Mouse (Mus musculus) embryo, embryonic 9.5 days (tissue): Measurements from ENCODE around the gene Trim47.
A peak's percentile ranks its signal among the peaks of the same experiment; 100 is the strongest.
"Not testable (repeated sequence)": the region's sequence is repeated elsewhere in the genome, so short reads cannot be mapped to it uniquely, and the experiment has no call there.

Experiments used
- DNase-seq: peaks from one replicate; pipeline ENCODE4 v3.0.0-alpha.2; 2017; ENCODE audit errors: extremely low spot score

Gene Trim47

DNA sequence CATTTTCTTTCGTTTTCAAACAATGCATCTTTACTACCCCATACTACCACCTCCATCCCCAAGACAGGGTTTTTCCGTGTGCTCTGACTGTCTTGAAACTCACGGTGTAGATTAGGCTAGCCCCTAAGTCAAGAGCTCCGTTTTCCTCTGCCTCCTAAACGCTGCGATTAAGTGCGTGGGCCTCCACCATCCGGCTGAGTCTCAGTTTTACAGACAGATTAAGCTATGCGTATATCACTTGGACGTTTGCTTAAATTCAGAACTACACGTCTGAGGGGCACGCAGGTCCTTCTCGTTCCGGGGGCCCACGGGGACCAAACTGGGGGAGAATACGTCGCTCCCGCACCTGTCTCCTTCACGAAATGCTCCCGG, 11.1 kb upstream of the Trim47 start:
- DNase-seq, result no peak

DNA sequence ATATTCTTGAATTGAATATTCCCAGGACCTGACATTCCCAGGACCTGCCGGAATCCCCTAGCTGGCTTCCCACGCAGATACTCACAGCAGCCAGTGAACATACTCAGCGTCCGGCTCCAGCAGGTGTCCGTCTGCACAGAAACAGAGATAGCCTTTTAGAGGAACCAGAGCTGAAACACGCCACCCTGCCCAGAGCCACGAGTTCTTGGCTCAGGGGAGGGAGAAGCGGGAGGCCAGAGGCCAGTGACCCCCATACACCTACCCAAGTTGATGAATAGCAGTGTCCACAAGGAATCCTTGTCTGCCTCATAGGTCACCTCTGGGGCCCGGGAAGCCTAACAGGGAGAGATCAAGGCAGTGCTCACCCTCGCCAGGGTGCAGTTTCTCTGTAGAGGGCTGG, 7.2 kb upstream of the Trim47 start:
- no peak for DNase-seq

DNA sequence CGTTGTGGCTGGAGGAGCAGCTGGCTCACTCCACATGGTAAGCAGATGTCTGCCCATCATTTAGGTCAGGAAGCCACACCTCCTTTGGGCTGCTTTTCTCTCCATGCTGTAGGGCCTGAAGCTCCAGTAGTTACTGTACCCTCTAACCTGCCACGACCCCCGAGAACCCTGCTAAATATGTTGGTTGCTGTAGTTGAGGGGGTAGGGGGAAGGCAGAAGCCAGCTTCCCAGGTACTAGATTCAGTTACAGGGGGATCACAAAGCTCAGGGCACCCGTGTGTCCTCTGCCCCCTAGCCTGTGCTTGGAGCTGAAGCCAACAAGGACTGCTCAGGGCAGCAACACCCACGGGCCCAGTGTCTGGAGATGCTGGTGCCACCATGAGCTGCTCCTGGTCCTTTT, 6.5 kb upstream of the Trim47 start:
- DNase-seq, result no peak

DNA sequence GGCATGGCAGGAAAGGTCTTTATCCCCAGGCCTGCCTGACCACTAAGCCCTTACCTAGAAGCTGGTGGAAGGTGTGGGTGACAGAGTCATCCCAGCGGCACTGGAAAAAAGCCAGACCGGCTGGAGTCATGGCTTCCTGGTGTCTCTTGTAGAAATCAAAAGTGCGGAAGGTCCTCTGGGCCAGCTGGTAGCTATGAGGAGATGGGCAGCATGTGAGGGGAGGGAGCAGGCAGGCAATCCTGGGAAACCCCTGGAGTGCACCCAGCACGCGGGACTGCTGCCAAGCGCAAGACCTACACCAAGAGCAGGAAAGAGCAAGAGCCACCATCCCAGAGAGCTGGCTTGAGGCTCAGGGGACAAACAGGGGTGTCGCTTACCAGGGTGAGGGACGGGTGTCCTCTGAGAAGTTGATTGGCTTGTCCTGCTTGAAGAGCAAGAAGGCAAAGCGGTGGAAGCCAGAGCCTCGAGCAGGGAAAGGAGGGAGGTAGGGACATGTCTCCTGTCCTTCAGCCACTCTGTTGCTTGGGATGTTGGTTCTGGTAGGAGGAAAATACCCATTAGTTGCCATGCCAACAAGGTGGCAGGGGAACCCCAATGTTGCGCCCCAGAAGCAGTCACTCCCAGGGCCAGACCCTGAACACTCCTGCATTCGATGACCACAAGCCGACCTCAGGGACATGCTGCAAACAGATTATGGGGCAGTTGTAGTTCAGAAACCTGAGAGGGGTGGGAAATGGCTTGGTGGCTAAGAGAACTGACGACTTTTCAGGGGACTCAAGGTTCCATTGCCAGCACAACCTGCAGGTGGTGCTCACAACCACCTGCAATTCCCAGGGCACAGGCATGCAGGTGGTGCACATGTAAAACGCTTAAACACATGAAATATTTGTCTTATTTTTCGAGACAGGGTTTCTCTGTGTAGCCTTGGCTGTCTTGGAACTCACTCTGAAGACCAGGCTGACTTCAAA, 5.6 kb upstream of the Trim47 start:
- no peak for DNase-seq

DNA sequence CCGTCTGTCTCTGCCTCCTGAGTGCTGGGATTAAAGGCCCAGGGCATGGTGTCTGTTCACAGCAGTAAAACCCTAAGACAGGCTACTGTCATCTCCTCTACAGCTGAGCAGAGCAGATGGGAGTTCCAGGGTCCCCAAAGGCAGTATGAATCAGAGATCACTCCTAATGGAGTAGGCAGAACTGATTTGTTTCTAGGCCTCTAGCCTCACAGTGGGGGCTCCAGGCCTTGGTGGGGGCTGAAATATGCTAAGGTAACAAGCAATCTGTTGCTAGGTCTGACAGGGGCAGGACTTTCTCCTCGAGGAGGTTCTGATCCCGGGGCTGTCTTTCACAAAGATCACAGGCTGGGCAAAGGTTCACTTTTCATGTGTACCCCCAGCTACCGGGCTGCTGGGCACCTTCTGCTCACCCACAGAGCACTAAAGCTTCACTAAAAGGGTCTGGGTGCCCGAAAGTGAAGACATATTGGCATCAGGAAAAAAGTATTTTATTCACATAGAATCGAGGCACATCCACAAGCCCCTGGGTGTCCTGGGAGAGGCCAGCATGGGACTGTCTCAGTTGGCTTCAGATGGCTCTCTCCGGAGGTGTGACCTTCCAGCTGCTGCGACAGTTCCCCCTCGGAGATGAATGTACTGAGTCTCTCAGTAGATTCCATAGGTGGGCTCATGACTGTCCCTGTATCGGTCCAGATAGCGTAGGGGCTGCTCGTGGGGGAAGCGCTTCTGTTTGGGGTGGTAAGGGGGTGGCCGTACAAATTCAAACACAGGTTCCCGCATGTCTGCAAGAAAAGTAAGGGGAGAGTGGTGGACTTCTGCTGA, 4.5 kb upstream of the Trim47 start:
- DNase-seq, result no peak

DNA sequence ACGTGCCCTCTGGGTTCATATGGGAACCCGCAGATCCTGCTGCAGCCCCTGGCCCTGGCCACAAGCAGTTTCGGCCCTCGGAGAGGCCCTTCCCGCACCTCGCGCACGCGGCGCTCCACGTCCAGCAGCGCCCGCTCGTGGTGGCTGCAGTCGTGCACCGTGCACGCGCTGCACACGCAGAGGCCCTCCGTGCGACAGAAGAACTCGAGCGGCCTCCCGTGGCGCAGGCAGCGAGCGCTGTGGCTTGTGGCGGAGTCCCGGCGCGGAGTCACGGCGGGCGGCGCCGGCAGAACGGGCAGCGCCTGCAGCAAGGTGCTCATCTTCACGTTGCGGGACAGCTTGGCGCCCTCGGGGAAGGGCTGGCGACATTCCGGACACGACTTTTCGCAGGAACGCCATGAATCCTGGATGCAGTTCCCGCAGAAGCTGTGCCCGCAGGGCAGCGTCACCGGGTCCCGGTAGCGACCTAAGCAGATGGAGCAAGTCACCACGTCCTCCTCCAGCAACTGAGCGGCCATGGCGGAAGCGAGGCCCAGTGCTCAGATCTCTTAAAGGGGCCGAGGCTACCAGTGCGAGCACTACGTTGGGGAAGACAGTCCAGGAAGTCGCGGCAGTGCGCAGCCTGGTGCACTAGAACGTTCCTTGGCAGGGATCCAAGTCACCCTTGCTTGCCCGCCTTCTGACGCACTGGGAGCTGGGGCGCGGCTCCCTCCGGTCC, 3.6 kb upstream of the Trim47 start, which contains the start of gene Trim65:
TSS of gene Trim65 (minus strand) at position 641 of the 718 bp plus-strand sequence.
- peak; percentile 84 for DNase-seq

DNA sequence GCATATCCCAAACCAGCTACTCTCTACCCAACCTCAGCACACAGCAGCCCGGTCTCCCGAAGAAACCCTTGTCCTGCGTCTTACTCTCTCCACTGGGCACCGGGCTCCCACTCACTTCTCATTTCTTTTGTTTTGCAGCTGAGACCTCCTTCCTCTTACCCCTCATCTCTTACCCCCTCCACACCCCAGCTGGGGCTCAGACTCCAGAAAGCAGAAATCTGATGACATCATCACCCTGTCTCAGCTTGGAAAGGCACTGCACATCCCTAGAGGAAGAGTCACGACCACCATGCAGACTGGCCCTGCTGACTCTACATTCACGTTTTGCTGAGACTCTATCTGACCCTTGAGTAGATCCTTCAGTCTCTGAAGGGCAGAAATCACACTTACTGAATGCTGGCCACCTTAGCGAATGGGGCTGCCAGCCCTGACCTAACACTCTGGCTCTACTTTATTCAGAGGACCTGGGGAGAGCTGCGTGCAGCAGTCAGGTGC, 3.0 kb upstream of the Trim47 start:
- DNase-seq, result no peak

DNA sequence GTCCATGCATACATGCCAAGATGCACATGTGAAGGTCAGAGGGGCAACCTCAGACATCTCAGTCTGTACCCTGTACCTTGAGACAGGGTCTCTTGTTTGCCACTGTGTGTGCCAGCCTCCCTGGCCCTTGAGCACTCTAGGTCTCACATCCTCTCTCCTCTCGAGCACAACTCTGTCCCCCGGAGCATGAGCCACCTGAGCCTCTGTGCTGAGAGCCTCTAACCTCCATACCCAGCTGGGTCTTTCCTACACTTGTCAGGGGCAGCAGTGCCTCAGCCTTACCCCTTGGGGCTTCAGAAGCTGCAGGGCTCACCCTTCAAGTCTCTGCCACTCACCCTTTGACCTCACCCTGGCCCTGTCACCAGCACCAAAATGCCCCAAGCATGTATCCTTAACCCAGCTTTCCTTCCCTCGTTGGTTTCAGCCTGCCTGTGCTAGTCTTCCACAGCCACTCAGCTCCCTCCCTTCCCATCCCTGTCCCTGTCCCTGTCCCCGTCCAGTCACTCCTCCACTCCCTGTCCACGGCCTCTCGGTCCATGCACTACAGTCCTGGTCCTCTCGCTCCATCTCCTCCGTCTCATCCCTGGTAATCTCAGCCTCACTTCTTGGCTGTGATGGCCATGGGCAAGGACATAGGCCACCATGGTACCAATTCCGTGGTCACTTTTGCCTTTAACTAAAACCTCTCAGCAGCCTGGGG, 2.2 kb upstream of the Trim47 start:
- DNase-seq, result no peak

DNA sequence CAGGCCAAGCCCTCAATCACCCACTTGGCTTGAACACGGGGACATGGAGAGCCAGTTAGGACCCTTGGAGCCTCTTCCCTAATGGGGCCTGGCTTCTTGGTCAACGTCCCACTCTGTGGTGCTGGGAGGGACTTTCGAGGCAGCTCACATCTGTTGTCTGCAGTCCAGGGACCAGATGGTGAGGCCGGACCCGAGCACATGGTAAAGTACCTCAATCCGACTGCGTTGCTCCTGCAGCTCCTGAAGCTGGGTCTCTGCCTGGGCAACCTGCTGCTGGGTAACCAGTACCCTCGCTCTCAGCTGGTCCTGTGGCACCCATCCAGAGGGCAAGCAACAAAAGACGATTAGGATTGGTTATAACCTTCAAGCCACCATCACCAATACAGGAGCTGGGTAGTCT, 976 bp upstream of the Trim47 start:
- DNase-seq, result no peak

DNA sequence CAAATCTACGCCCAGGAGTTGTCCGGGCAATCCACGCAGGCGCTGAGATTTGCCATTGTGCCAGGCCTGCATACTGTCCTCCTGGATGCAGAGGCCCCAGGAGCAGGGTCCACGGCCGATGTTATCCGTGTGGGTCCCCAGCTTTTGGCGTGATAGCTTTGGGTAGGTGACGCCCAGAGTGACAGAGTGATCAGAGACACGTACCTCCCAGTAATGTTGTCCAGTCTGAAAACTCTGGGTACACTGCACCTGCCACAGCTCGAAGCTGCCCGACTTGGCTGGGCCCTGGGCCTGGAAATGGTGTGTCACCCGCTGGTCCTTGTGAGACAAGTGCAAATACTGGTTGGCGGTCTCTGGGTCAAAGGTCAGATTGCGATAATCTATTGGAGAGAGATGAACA, 749 bp downstream of the Trim47 start:
- no peak for DNase-seq

DNA sequence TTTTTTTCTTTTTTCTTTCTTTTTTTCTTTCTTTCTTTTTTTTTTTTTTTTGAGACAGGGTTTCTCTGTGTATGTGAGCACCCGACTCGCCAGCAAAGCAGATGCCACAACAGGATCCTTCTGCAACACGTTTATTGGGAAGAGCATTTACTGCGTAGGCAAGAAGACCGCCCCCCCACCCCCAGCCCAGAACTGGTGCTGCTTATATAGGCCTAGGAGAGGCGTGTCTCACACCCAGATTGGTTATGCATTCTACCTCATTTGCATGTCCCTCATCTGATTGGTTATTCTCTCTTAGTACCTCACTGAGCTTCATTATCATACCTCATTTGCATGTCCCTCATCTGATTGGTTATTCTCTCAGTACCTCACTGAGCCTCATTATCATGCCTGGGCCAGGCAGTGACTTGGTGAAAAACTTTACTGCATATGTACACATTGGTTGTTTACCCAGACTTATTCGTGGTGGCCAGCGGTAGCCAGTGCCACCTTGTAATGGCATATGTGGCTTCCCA, 5.2 kb downstream of the Trim47 start:
- not testable (repeated sequence) for DNase-seq

DNA sequence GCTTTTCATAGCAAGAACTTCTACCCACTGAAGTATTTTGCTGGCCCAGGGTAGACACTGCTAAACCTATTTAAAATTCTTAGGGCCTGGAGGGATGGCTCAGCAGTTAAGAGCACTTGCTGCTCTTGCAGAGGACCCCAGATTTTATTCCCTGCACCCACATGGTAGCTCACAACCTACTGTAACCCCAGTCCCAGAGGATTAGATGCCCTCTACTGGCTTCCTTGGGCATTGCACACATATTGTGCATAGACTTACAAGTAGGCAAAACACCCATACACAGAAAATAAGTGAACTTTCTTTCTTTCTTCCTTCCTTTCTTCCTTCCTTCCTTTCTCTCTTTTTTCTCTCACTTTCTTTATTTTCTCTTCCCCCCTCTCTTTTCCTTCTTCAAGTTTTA, 9.2 kb downstream of the Trim47 start:
- no peak for DNase-seq

DNA sequence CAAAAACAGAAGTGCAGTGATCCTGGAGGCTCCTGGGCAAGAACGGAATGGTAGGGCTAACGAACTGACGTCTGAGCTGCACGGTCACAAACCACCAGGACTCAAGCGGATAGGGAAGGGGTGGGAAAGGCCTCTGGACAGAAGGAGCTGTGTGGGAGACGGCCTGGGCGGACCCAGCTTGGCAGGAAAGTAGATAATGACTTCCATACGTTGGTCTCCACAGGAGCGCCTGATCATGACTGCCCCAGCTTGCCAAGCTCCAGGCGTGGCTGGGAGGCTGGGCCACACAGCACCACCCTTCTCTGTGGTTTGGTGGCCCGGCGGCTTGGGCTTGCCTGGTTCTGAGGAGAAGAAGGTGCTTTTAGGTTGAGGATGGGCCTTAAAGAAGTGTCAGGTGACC, 9.8 kb downstream of the Trim47 start:
- DNase-seq, result no peak

DNA sequence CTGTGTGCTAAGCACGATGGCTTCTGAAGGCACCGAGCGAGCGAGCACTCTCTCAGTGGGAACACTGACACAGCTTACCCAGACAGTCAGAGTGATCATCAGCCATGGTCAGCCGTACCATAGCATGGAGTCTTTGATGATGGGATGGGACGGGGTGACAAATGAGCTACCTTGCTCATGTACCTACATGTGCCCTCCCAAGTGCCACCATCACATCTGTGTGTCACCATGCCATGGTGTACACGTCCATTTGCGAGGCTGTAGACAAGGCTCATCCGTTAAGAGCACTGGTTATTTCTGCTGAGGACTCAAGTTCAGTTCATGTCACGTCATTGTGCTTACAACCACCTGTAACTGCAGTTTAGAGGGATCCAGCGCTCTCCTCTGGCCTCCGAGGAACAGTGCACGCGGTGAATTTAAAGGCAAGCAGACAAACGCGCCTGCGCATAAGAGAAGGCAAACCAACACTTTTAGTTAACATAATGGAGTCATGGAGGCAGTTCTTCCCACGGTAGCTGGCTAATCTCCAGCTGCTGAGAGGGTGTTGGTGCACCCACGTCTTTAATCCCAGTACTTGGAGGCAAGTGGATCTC, 15.3 kb downstream of the Trim47 start:
- DNase-seq, result no peak

DNA sequence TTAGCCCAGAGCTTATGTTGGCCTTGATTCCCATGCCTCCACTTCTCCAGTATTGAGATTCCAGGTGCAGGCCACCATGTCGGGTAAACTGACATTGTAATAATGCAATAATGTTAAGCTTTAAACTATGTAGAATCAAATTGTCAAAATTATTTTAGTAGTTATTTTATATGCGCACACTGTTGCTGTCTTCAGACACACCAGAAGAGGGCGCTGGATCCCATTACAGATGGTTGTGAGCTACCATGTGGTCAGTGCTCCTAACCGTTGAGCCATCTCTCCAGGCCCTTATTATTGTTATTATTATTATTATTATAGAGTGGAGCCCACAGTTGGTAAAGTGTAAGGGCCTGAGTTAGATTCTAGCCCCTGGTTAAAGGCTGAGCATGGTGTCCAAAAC, 15.9 kb downstream of the Trim47 start:
- DNase-seq, result no peak

DNA sequence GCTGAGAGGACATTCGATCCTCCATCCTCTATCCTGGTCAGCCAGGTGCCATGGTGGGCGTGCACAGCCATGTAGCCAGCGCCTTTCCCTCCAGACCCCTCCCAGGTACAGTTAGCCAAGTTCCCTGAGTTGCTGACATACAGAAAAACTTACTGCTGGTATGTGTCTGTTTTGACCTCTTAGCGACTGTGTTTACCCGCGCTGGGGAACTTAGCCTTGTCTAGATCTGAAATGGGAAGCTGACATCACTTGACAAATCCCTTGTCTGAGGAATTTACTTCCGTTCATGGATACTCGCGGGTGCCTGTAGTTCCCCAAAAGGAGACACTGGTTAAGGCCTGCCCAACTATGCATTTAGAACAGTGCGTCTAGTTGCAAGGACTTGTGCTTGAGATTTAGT, 16.5 kb downstream of the Trim47 start:
- DNase-seq, result no peak

DNA sequence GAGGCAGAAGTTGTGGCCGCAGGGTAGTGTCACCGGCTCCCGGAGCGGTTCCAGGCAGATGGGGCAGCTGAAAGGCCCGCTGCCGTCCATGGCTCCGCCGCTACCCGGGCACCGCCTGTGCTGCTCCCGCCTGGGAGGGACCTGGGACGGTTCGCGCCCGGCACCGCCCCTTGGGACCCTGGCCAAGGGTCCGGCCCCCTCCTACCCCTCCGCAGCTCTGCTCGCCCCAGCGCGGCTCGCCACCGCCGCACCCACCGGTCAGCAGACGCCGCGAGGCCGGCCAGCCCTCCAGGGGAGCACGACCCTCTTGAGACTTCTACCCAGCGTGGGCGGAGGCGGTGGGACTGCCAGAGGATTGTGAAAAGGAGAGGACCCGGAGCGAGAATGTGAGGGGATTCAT, 16.9 kb downstream of the Trim47 start:
- DNase-seq, result no peak

DNA sequence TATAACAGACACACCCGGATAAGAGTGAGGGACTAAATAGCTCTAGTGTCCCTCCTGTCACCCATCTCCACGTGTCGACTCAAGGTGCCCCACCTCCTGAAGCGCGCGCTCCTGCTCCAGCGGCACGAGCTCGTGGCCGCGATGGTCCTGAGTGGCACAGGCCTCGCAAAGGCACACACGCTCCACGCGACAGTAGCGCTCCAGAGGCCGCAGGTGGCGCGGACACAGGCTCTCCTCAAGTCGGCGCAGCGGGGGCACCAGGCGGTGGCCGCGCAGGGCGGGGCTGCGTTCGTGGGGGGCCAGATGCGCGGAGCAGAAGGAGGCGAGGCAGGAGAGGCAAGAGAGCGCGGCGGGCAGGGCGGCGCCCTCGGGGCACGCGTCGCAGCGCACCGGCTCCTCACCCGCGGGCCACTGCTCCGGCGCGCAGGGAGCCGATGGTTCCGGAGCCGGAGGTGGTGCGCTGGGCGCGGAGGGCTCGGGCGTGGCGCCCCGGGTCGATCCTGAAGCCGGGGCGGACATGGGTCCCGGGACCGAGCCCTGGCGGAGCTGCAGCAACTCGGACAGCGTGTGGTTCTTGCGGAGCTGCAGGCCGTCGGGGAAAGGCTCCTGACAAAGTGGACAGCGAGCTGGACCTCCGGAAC, 17.4 kb downstream of the Trim47 start:
- DNase-seq, result no peak

DNA sequence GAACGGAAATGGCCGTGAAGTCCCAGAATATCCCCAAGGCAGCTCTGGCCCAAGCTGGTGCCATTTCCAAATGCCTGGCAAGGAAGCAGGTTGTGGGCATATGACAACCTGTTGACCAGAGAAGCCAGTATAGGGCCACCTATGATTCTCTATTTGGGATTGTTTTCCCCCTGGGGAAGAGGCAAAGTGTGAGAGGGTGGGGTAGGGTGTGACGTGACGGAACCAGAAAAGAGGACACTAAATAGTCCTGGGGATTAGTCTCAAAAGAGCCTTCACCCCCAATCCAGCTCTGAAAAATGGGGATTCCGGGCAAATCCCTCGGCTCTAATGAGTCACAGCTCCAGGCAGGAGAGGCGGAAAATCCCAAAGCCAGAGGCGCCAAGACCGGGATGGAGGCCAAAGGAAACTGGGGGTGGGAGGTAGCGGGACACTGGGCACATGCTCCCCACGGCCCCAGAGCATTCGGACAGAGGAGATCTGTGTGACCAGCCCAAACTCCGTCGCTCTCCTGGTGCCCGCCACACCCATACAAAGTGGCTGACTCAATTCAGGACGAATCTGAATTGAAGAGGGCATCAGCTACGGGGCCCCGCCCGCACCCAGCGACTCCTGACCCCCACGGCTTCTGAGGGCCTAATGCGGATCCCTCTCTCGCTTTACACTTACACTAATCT, 18.4 kb downstream of the Trim47 start:
- no peak for DNase-seq
